Mouse (Mus musculus) spleen, postnatal 10 days (tissue): ENCODE measurements around the gene Zdhhc17.

Source experiments
- DNase-seq, 2 experiments: peaks; one replicate each; pipeline ENCODE4 v3.0.0; 2021 to 2022; ENCODE audit warnings: low spot score in 2 of 2

Gene Zdhhc17

DNA sequence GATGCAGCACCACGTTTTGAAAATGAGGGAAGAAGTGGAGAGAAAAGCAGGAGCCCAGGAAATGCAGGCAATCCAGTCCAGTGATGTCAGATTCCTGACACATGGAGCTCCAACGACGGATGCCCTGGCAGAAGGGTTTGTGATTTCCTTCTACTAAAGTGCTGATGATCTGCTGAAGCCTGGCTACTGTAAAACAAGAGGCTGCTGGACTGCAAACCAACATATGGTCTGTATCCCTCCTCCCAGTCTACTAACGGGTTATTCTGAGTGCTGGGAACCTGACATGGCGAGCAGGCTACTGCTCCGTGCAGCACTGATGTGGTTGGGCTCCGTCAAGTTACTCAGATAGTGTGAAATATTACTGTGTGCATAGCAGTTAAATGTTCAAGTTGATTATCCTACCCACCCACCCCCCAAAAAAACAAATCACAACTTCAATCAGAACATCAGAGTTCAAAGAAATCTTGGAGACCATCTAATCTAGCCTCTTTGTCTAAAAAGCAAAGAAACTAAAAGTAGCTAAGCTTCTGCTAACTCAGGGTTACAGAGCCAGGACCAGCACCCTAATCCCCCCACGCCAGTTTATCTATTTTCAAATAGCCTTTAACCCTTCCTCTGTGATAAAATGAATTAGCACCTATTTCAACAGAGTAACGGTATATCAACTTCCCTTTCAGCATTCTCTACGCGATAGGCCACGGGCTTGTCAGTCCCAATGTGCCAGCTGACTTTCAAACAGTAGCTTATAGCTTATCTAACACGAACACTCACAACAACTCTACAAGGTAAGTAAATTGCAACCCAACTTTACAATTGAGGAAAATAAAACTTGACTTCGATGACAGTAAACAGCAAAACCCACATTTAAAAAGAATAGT, 4.1 kb downstream of the Zdhhc17 start:
- DNase-seq = no peak

- DNase-seq = peak in 1 of 2 experiments; percentile 26
These were observed 5.7 kb downstream of the Zdhhc17 start for GRCm38 (mm10) chr10:111004220-111004619.

DNA sequence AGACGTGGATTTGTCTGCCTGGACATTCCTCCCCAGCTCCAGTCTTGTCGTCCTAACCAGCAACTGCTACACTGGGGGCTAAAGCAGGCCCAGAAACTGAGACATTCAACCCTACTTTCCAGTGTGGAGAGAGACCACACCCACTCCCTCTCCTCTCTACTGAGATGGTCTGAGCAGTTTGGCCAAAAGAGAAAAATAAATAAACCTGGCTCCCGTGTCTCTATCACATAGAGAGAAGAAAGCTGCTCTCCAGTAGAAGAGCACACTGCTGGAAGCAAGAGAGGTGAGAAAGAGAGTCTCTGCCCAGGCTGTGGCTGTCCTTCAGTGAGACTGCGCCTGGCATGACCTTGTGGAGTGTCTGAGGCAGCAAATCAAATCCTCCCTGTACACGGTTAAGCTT, 10.7 kb downstream of the Zdhhc17 start:
- DNase-seq = no peak

- no peak for DNase-seq
These were observed 12.8 kb downstream of the Zdhhc17 start for GRCm38 (mm10) chr10:110997180-110997579.

GRCm38 (mm10) chr10:110994761-110995160, 15.2 kb downstream of the Zdhhc17 start:
- DNase-seq = no peak

- no peak for DNase-seq
These were observed 16.7 kb downstream of the Zdhhc17 start for GRCm38 (mm10) chr10:110993249-110993648.

DNA sequence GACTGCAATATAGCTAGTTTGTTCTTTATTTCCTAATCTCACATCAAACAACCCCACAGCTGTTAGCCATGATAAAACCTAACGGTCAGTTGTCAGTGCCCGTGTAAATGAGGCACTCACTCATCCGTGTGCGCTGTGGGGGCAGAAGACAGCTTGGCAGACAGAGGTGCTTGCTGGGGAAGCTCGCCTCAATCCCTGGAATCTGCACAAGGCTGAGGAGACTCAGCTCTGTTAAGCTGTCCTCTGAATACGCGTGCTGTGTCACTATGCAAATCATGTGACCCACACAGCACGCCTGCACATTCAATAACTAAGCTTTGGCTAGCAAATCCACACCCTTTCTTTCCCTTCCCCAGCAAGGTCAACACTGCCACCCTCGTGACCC, 17.9 kb downstream of the Zdhhc17 start:
- DNase-seq = no peak

DNA sequence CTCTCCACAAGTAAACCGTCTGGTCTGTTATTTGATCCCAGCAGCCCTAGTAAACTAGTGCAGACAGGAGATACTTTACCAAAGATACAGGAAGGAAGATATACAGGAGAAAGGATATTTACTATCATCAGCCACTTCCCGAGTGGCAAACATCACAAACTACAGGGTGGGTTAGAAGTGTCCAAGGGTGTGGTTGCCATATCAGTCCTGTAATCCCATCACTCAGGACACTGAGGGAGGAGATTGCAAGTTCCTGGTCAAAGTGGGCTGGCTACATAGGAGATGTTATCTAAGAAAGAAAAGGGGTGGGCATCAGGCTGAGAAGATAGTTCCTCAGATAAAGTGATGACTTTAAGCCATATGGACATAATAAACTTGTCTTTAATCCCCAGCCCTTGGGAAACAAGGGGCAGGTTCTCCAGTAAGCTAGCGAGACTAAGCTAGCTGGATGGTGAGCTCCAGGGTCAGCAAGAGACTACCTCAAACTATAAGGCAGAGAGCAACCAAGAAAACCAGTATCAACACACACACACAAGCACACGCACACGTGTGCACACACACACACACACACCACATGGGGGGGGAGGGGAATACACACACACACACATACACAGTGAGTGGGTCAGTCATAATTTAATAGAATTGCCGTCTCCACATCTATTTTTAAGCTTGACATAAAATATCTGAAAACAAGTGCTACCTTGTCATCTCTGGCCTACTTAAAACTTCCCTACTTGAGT, 18.5 kb downstream of the Zdhhc17 start:
- no peak for DNase-seq

DNA sequence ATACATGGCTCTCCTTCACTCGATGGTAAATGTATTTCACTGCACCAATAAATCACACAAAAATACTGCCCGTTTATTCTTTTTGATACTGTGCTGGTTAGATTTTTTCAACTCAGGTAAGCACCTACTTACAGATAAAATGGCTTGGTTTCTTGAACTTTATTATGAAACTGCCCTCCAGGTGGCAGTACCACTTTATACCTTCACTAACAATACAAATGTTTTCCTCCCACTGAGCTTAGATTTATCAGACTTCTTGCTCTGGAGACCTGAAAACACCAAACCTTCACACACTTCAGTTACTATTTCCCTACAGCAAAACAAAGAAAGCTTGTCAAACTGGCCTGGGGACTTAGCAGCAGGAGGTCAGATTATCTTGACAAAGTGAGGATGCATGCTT, 20.2 kb downstream of the Zdhhc17 start:
- peak in 1 of 2 experiments; percentile 36 for DNase-seq

DNA sequence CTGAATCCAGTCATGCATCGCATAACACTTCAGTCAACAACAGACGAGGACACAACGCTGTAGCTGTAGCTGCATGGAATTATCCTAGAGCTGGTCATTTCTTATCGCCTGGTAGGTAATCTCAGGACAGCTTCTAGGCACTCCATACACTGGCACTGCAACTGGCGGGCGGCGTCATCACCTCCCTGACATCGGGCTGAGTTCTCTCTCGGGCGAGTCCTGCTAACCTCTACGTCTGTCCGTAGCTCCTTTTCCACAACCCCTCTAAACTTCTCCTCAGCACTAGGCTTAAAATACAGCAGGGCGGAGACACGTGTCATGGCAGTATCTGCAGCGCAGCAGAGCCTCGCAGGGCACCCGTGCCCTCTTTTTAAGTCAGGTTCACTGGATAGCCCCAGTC, 23.3 kb downstream of the Zdhhc17 start:
- DNase-seq = no peak

DNA sequence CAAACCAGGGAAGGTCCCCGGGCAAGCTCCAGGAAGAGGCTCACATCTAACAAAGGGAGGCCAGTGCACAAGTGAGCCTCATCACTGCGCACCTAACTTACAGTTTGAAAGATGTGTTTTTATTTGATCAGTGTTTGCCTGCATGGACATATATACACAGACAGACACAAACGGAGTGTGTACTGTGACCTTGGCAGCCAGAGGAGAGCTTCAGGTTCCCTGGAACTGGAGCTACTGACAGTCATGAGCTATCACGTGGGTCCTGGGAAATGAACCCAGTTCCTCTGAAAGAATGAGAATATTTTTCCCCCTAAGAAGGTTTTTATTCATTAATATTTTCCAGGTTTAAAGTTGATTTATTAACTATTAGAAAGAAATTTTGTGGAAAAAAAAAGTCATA, 27.2 kb downstream of the Zdhhc17 start:
- no peak for DNase-seq

GRCm38 (mm10) chr10:110980441-110980840, 29.5 kb downstream of the Zdhhc17 start:
- DNase-seq = no peak

DNA sequence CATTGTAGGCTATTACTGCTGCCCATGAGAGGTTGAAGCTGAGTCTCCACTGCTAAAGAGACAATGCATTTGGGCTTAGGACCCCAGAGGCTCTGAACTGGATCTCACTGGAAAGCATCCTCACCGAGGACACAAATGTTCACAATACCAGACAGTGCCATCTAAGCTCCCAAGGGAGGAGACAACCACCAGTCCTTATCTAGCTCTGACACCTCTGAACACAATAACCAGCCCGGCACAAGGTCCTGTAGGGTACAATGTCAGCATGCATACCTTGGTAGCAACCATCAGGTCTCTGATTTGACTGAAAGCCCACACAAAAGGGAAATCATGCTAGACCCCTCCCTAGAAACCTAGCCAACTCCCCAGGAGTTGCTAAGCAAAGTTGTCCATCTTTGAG, 30.5 kb downstream of the Zdhhc17 start:
- no peak for DNase-seq

GRCm38 (mm10) chr10:110977379-110977778, 32.6 kb downstream of the Zdhhc17 start:
- no peak for DNase-seq

DNA sequence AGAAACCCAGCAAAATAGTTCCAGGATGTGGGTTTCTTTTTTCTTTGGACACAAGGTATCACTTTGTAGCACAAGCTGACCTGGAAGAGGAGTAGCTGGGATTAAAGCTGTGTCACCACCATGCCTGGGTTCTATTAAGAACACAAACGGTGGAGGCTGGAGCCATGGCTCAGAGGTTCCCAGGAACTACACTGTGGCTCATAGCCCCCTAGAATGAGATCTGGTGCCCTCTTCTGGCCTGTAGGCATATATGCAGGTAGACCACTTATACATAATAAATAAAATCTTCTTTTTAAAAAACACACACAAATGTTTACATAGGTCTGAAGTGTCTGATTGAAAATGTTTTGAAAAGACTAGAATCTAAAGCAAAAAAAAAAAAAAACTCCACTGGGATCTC, 33.9 kb downstream of the Zdhhc17 start:
- DNase-seq = peak in 1 of 2 experiments; percentile 36

- no peak for DNase-seq
These were observed 35.1 kb downstream of the Zdhhc17 start for GRCm38 (mm10) chr10:110974885-110975284.

DNA sequence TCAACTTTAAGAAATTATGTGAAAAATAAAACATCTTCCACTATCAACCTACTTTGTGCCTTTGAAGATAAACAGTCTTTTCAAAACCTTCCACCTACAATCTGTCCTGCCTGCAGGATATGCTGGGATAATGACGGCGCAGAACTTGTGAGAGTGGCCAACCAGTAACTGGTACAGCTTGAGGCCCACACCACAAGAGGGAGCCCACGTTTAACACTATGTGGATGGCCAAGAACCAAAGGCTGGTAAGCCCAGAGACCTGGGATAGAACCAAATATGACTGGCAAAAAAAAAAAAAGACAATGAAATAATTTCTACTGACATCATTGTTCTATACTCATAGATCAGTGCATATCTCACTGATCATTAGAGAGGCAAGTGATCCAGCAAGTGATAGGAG, 35.5 kb downstream of the Zdhhc17 start:
- peak in 1 of 2 experiments; percentile 45 for DNase-seq

GRCm38 (mm10) chr10:110971998-110972397, 37.9 kb downstream of the Zdhhc17 start:
- no peak for DNase-seq

GRCm38 (mm10) chr10:110971483-110971882, 38.5 kb downstream of the Zdhhc17 start:
- no peak for DNase-seq

- no peak for DNase-seq
These were observed 38.9 kb downstream of the Zdhhc17 start for GRCm38 (mm10) chr10:110971044-110971443.

DNA sequence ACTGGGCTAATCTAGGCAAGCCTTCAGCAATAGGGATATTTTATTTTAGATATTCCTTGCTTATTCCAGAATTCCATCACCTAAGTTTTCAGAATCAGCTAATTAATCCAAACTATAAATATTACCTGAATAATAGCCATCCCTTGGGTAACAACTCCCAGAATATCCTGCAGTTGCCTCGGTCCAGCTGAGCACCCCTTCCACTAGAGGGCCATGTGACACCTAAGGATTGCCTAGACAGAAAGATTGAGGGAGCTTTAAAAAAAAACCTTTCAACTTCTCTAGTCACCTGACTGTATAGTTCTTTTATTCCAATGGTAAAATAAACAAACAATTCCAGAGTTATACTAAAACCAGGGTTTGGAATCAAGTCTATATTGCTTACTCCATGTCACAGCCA, 47.8 kb downstream of the Zdhhc17 start:
- DNase-seq = no peak

GRCm38 (mm10) chr10:110960841-110961240, 49.1 kb downstream of the Zdhhc17 start:
- DNase-seq = no peak

GRCm38 (mm10) chr10:110959781-110960180, 50.2 kb downstream of the Zdhhc17 start:
- no peak for DNase-seq
